Mouse (Mus musculus): ENCODE results near the gene Ddx39b. TPM values are rescaled to one million over a fixed set of nuclear protein-coding genes. Genes with fewer than 3 reads are reported as not detected.
"Not testable (repeated sequence)": the region's sequence is repeated elsewhere in the genome, so short reads cannot be mapped to it uniquely, and the experiment has no call there.

The Ddx39b gene
- polyA plus RNA-seq, 1 experiment, result 18.8 TPM

- peak overlapping the region; percentile 3 for H3K4me3 ChIP-seq (replicated peaks)
- peaks cover 61% of the 10 kb centered on the region for H3K36me3 ChIP-seq (ENCODE audit: control insufficient read depth)
Measured at GRCm38 (mm10) chr17:35232043-35232442, 9.5 kb upstream of the Ddx39b start.

GRCm38 (mm10) chr17:35232659-35233058 is 8.9 kb upstream of the Ddx39b start:
- no peaks in the 10 kb centered on the region for H3K27me3 ChIP-seq (ENCODE audit: control insufficient read depth)
- TF ChIP-seq GATA1 (IDR thresholded peaks at IDR 0.05; ENCODE audit: low read length), result no peak
- TF ChIP-seq TAL1 (IDR thresholded peaks at IDR 0.05; ENCODE audit: low read length), result no peak
- peaks cover 55% of the 10 kb centered on the region for H3K36me3 ChIP-seq (ENCODE audit: control insufficient read depth)
- H3K4me3 ChIP-seq (replicated peaks), result no peak overlapping the region
- no peaks in the 10 kb centered on the region for H3K9me3 ChIP-seq (ENCODE audit: control insufficient read depth, low read length)
- peaks cover 49% of the 10 kb centered on the region for H3K4me1 ChIP-seq (ENCODE audit: control insufficient read depth)

More at GRCm38 (mm10) chr17:35232043-35232442, 9.5 kb upstream of the Ddx39b start:
- Histone ChIP-seq H3K27me3 (ENCODE audit: control insufficient read depth) (no peaks in the 10 kb centered on the region), H3K4me1 (ENCODE audit: control insufficient read depth) (peaks cover 48% of the 10 kb centered on the region), H3K9me3 (ENCODE audit: control insufficient read depth, low read length) (no peaks in the 10 kb centered on the region)
- TF ChIP-seq TAL1 (IDR thresholded peaks at IDR 0.05; ENCODE audit: low read length) (no peak), GATA1 (IDR thresholded peaks at IDR 0.05; ENCODE audit: low read length) (no peak)

- Histone ChIP-seq H3K9me3 (ENCODE audit: control insufficient read depth, low read length) (no peaks in the 10 kb centered on the region), H3K4me3 (replicated peaks) (peak within 1 kb of the TSS; percentile 79), H3K36me3 (ENCODE audit: control insufficient read depth) (peaks cover 48% of the 10 kb centered on the region), H3K27me3 (ENCODE audit: control insufficient read depth) (no peaks in the 10 kb centered on the region), H3K4me1 (ENCODE audit: control insufficient read depth) (peaks cover 49% of the 10 kb centered on the region)
- TF ChIP-seq GATA1 (IDR thresholded peaks at IDR 0.05; ENCODE audit: low read length) (no peak), TAL1 (IDR thresholded peaks at IDR 0.05; ENCODE audit: low read length) (no peak)
Measured at GRCm38 (mm10) chr17:35233114-35233980, 8.2 kb upstream of the Ddx39b start, which contains the start of gene Atp6v1g2. Gene Atp6v1g2, plus strand, starts transcription at chr17:35233660.

- Histone ChIP-seq H3K4me1 (ENCODE audit: control insufficient read depth) (peaks cover 49% of the 10 kb centered on the region), H3K36me3 (ENCODE audit: control insufficient read depth) (peaks cover 41% of the 10 kb centered on the region)
- not testable (repeated sequence) for H3K27me3 ChIP-seq (ENCODE audit: control insufficient read depth); H3K4me3 ChIP-seq (replicated peaks); H3K9me3 ChIP-seq (ENCODE audit: control insufficient read depth, low read length)
Measured at GRCm38 (mm10) chr17:35234090-35234489, 7.5 kb upstream of the Ddx39b start.

GRCm38 (mm10) chr17:35234903-35235302 is 6.6 kb upstream of the Ddx39b start:
- Histone ChIP-seq H3K4me1 (ENCODE audit: control insufficient read depth) (peaks cover 52% of the 10 kb centered on the region), H3K9me3 (ENCODE audit: control insufficient read depth, low read length) (no peaks in the 10 kb centered on the region), H3K27me3 (ENCODE audit: control insufficient read depth) (no peaks in the 10 kb centered on the region), H3K4me3 (replicated peaks) (peak overlapping the region; percentile 79), H3K36me3 (ENCODE audit: control insufficient read depth) (peaks cover 33% of the 10 kb centered on the region)
- TF ChIP-seq TAL1 (IDR thresholded peaks at IDR 0.05; ENCODE audit: low read length), result no peak
- TF ChIP-seq GATA1 (IDR thresholded peaks at IDR 0.05; ENCODE audit: low read length), result no peak

- Histone ChIP-seq H3K36me3 (ENCODE audit: control insufficient read depth) (peaks cover 26% of the 10 kb centered on the region), H3K9me3 (ENCODE audit: control insufficient read depth, low read length) (no peaks in the 10 kb centered on the region), H3K4me3 (replicated peaks) (peak within 1 kb of the TSS; percentile 79), H3K4me1 (ENCODE audit: control insufficient read depth) (peaks cover 61% of the 10 kb centered on the region), H3K27me3 (ENCODE audit: control insufficient read depth) (no peaks in the 10 kb centered on the region)
- no peak for TF ChIP-seq GATA1 (IDR thresholded peaks at IDR 0.05; ENCODE audit: low read length)
- no peak for TF ChIP-seq TAL1 (IDR thresholded peaks at IDR 0.05; ENCODE audit: low read length)
Measured at GRCm38 (mm10) chr17:35235614-35236389, 5.7 kb upstream of the Ddx39b start, which contains the start of gene Nfkbil1. Gene Nfkbil1, minus strand, starts transcription at chr17:35235792.

GRCm38 (mm10) chr17:35236390-35236746 is 5.2 kb upstream of the Ddx39b start:
- peaks cover 20% of the 10 kb centered on the region for H3K36me3 ChIP-seq (ENCODE audit: control insufficient read depth)
- no peaks in the 10 kb centered on the region for H3K27me3 ChIP-seq (ENCODE audit: control insufficient read depth)
- peak overlapping the region; percentile 79 for H3K4me3 ChIP-seq (replicated peaks)
- H3K4me1 ChIP-seq (ENCODE audit: control insufficient read depth), result peaks cover 63% of the 10 kb centered on the region
- H3K9me3 ChIP-seq (ENCODE audit: control insufficient read depth, low read length), result no peaks in the 10 kb centered on the region
- TF ChIP-seq GATA1 (IDR thresholded peaks at IDR 0.05; ENCODE audit: low read length) (no peak), TAL1 (IDR thresholded peaks at IDR 0.05; ENCODE audit: low read length) (no peak)

- Histone ChIP-seq H3K4me3 (replicated peaks) (no peak overlapping the region), H3K27me3 (ENCODE audit: control insufficient read depth) (no peaks in the 10 kb centered on the region), H3K9me3 (ENCODE audit: control insufficient read depth, low read length) (no peaks in the 10 kb centered on the region), H3K36me3 (ENCODE audit: control insufficient read depth) (peaks cover 17% of the 10 kb centered on the region), H3K4me1 (ENCODE audit: control insufficient read depth) (peaks cover 62% of the 10 kb centered on the region)
- TF ChIP-seq TAL1 (IDR thresholded peaks at IDR 0.05; ENCODE audit: low read length) (no peak), GATA1 (IDR thresholded peaks at IDR 0.05; ENCODE audit: low read length) (no peak)
Measured at GRCm38 (mm10) chr17:35236996-35237395, 4.5 kb upstream of the Ddx39b start.

- peaks cover 57% of the 10 kb centered on the region for H3K4me1 ChIP-seq (ENCODE audit: control insufficient read depth)
- TF ChIP-seq GATA1 (IDR thresholded peaks at IDR 0.05; ENCODE audit: low read length), result no peak
- no peak for TF ChIP-seq TAL1 (IDR thresholded peaks at IDR 0.05; ENCODE audit: low read length)
Measured at GRCm38 (mm10) chr17:35237504-35237903, 4.0 kb upstream of the Ddx39b start.

More at GRCm38 (mm10) chr17:35237504-35237903, 4.0 kb upstream of the Ddx39b start:
- no peaks in the 10 kb centered on the region for H3K9me3 ChIP-seq (ENCODE audit: control insufficient read depth, low read length)
- H3K27me3 ChIP-seq (ENCODE audit: control insufficient read depth), result no peaks in the 10 kb centered on the region
- H3K36me3 ChIP-seq (ENCODE audit: control insufficient read depth), result peaks cover 14% of the 10 kb centered on the region
- H3K4me3 ChIP-seq (replicated peaks), result no peak overlapping the region
